Mouse (Mus musculus) liver, embryonic 16.5 days (tissue): ENCODE results near the gene Tctex1d2. TPM values are rescaled to one million over a fixed set of nuclear protein-coding genes. Genes with fewer than 3 reads are reported as not detected.

Source experiments
- ATAC-seq: fragments of 200-750 bp; cut with Nextera tagmentation; 2 replicates; pipeline ENCODE4 v1.8.0; 2017; ENCODE audit warnings: low read depth, mild to moderate bottlenecking, moderate number of reproducible peaks, moderate library complexity
- H3K27ac ChIP-seq: fragments of 300-500 bp; sonication (generic); 2 replicates; pipeline ENCODE4 v1.5.1; 2014; ENCODE audit warnings: mild to moderate bottlenecking, low read length
- H3K27me3 ChIP-seq: fragments of 300-500 bp; sonication (generic); 2 replicates; pipeline ENCODE4 v1.6.1; 2014; ENCODE audit warnings: low read depth, low read length, mixed read lengths; ENCODE audit not compliant: control insufficient read depth, insufficient read depth
- H3K36me3 ChIP-seq: fragments of 300-500 bp; sonication (generic); 2 replicates; pipeline ENCODE4 v1.6.1; 2014; ENCODE audit warnings: mild to moderate bottlenecking; ENCODE audit not compliant: control insufficient read depth, insufficient read depth
- H3K4me1 ChIP-seq: fragments of 300-500 bp; sonication (generic); 2 replicates; pipeline ENCODE4 v1.6.1; 2014; ENCODE audit warnings: low read depth, low read length, mixed read lengths; ENCODE audit not compliant: control insufficient read depth
- H3K4me2 ChIP-seq: fragments of 300-500 bp; sonication (generic); 2 replicates; pipeline ENCODE4 v1.6.1; 2014; ENCODE audit warnings: low read depth, low read length, mixed read lengths
- H3K4me3 ChIP-seq: fragments of 300-500 bp; sonication (generic); 2 replicates; pipeline ENCODE4 v1.5.1; 2014; ENCODE audit warnings: low read depth, mild to moderate bottlenecking, low read length
- H3K9ac ChIP-seq: fragments of 300-500 bp; sonication (generic); 2 replicates; pipeline ENCODE4 v1.6.1; 2014; ENCODE audit warnings: low read depth, low read length
- H3K9me3 ChIP-seq: fragments of 300-500 bp; sonication (generic); replicated peaks from 2 replicates; pipeline ENCODE4 v1.6.1; 2016; ENCODE audit warnings: low read length; ENCODE audit not compliant: control insufficient read depth
- WGBS: fragments of 180-500 bp; shearing (Covaris S2); extraction: QIAGEN DNeasy Blood & Tissue Kit; methylation state at CpG from one replicate; pipeline ENCODE4 v1.1.7; 2014; ENCODE audit not compliant: insufficient replicate concordance; 5-methylcytosine and 5-hydroxymethylcytosine counted together
- polyA plus RNA-seq: library from polyadenylated mRNA; unstranded; fragments of >200 nt; fragmentation: Nextera tagmentation; extraction: Ambion mirVana; gene quantifications from 2 replicates; pipeline ENCODE4 v1.2.1, GENCODE M21; 2015

The Tctex1d2 gene
- polyA plus RNA-seq, 1 experiment from 2014 or later, result 4.8 TPM

DNA sequence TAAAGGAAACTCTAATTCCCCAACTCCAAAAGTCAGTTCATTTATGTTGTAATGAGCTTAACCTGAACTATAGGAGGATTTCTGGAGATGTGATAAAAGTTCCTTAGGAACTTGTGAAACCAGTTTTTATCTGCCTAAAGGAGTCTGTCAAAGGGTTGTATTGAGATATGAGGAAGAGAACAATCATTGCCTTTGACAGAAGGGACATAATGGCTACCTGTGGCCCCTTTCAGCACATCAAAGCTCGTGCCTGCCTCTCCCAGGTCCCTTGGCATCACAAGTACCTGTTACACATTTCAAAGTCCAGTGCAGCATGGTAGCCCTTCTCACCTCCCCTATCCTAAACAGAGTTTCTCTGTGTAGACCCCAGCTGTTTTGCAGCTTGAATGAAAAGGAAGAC, 2.0 kb upstream of the Tctex1d2 start:
- no peak for ATAC-seq
- peaks cover 13% of the 10 kb centered on the region for H3K4me1 ChIP-seq
- H3K36me3 ChIP-seq, result no peaks in the 10 kb centered on the region
- no peak overlapping the region for H3K4me2 ChIP-seq
- H3K27me3 ChIP-seq, result no peaks in the 10 kb centered on the region
- no peak overlapping the region for H3K27ac ChIP-seq
- 67% methylated on average over 1 of the region's 1 CpGs for WGBS
- no peak overlapping the region for H3K9ac ChIP-seq
- H3K9me3 ChIP-seq, result no peaks in the 10 kb centered on the region
- H3K4me3 ChIP-seq, result no peak overlapping the region

DNA sequence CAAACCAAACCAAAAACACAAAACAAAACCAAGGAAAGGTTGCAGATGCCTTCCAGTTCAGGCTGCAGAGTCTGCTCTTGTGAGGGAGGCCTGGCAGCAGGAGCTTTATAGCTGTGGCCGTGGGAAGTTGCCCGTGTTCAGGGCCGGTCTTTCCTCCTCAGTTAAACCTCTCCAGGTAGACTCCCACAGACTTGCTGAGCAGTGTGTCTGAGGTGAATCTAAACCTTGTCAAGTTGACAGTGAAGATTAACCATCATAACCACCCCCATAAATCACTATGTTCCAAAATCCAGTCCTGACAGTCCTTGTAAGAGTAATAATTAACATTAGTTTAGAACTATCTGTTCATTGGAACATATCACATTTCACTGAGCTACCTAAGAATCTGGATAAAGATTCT, 8.0 kb downstream of the Tctex1d2 start:
- H3K27ac ChIP-seq, result no peak overlapping the region
- H3K4me2 ChIP-seq, result no peak overlapping the region
- peaks cover 13% of the 10 kb centered on the region for H3K4me1 ChIP-seq
- H3K36me3 ChIP-seq, result no peaks in the 10 kb centered on the region
- no peak for ATAC-seq
- no peaks in the 10 kb centered on the region for H3K9me3 ChIP-seq
- H3K27me3 ChIP-seq, result no peaks in the 10 kb centered on the region
- H3K9ac ChIP-seq, result no peak overlapping the region
- 77% methylated on average over 3 of the region's 3 CpGs for WGBS
- no peak overlapping the region for H3K4me3 ChIP-seq

DNA sequence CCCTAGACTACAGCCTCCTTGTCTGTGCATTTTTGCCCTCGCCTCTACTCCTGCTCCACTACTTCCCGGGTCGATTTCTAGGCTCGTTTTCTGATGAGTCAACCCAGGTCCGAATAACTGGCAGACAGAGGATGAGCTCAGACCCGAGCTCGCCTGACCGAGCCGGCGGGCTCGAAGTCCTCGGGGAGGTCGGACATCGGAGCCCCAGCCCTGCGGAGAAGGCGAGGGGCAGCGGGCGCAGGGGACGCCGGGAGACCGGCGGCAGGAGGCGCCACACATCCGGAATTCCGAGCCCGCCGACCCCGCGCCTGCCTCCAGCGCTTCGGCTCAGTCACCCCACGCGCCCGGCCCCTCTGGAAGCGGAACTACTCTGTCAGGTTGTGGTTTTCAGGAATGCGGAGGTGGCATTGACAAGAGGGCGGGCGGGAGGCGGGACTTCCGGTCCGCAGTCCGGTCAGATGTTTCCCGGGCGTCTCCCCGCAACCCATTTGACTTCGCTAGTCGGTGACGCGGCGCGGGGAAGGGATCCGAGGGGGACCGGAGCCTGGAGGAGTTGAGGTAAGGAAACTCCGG, 11.1 kb downstream of the Tctex1d2 start, which contains the start of gene Pcyt1a:
Gene Pcyt1a, plus strand, starts transcription at position 448 of the 573 bp plus-strand sequence.
- peak; percentile 94 for ATAC-seq

DNA sequence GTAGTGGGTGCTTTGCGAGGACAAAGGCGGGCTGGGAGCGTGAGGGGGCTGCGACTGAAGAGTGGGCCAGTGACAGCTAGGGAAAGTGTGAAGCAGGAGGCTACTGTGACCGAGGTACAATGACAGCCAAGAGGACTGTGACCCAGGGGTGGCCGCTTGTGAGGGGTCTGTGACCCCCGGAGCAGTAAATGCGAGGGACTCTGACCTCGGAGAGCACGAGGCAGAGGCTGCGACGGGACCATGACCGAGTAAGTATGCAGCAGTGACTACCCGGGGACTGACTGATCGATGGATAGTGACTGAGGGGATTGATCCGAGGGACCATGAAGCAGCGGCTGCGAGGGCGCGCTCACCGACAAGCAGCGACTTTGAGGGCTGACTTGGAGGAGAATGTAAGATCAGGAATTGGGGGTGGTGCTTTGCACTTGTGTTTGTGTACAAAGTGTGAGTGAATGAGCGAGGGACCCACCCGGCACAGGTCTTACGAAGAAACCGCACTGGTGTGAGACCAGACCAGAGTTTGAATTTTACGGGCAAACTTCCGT, 11.6 kb downstream of the Tctex1d2 start:
- WGBS, result 1% methylated on average over 28 of the region's 28 CpGs
- Histone ChIP-seq H3K27ac (peak overlapping the region; percentile 95), H3K36me3 (no peaks in the 10 kb centered on the region), H3K4me3 (peak overlapping the region; percentile 93), H3K4me2 (peak overlapping the region; percentile 60), H3K4me1 (peaks cover 34% of the 10 kb centered on the region), H3K9me3 (no peaks in the 10 kb centered on the region), H3K27me3 (no peaks in the 10 kb centered on the region), H3K9ac (peak overlapping the region; percentile 98)
- peak; percentile 60 for ATAC-seq

More for the DNA sequence above, 11.1 kb downstream of the Tctex1d2 start, which contains the start of gene Pcyt1a:
- Histone ChIP-seq H3K36me3 (no peaks in the 10 kb centered on the region), H3K9ac (peak within 1 kb of the TSS; percentile 98), H3K4me3 (peak within 1 kb of the TSS; percentile 93), H3K27me3 (no peaks in the 10 kb centered on the region), H3K9me3 (no peaks in the 10 kb centered on the region), H3K27ac (peak within 1 kb of the TSS; percentile 95), H3K4me1 (peaks cover 31% of the 10 kb centered on the region), H3K4me2 (peak within 1 kb of the TSS; percentile 60)
- under 1% methylated on average over 54 of the region's 54 CpGs for WGBS

DNA sequence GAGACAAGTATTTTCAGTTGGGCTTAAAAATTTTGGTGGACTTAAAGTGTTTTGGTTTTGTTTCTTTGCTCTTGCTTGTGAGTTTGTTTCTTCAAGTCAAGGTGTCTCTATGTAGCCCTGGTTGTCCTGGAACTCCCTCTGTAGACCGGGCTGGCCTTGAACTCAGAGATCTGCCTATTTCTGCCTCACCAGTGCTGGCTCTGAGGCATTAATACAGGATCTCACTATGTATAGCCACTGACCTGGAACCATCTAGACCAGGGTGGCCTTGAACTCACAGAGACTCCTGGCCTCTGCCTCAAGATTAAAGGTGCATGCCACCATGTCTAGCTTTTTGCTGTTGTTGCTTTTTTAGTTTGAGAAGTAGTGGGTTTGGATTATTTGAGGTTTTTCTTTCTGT, 12.4 kb downstream of the Tctex1d2 start:
- H3K9me3 ChIP-seq, result no peaks in the 10 kb centered on the region
- H3K27ac ChIP-seq, result peak overlapping the region; percentile 95
- no peaks in the 10 kb centered on the region for H3K27me3 ChIP-seq
- H3K4me2 ChIP-seq, result peak overlapping the region; percentile 60
- H3K4me3 ChIP-seq, result peak overlapping the region; percentile 93
- H3K9ac ChIP-seq, result peak overlapping the region; percentile 98
- 75% methylated on average over 1 of the region's 1 CpGs for WGBS
- no peaks in the 10 kb centered on the region for H3K36me3 ChIP-seq
- ATAC-seq, result no peak
- peaks cover 35% of the 10 kb centered on the region for H3K4me1 ChIP-seq

DNA sequence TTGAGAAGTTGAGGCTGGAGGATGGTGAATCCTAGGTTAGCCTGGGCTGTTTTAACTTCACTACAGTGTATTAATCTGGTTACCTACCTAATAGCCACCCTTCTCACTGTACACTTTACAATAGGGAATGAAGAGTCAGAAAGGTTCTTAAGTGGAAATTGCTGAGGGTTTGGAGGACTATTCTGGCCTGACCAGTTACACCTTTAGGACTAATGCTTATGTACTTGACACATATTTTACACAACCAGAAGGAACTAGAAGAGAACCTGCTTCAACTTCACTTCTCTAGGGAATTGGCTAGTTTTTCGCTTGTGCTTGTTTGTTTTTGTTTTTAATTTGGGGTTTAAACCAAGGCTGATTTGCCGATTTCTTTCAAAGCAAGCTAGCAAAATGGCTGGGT, 13.6 kb downstream of the Tctex1d2 start:
- H3K4me3 ChIP-seq, result 0 out of 2 replicates have a peak overlapping the region, but pooled peaks have one; percentile 5
- peaks cover 39% of the 10 kb centered on the region for H3K4me1 ChIP-seq
- no peak for ATAC-seq
- no peaks in the 10 kb centered on the region for H3K9me3 ChIP-seq
- peak overlapping the region; percentile 60 for H3K4me2 ChIP-seq
- no peaks in the 10 kb centered on the region for H3K36me3 ChIP-seq
- no peaks in the 10 kb centered on the region for H3K27me3 ChIP-seq
- H3K27ac ChIP-seq, result no peak overlapping the region; the same call in 1 of the 2 replicates
- 64% methylated on average over 2 of the region's 2 CpGs for WGBS
- H3K9ac ChIP-seq, result no peak overlapping the region

DNA sequence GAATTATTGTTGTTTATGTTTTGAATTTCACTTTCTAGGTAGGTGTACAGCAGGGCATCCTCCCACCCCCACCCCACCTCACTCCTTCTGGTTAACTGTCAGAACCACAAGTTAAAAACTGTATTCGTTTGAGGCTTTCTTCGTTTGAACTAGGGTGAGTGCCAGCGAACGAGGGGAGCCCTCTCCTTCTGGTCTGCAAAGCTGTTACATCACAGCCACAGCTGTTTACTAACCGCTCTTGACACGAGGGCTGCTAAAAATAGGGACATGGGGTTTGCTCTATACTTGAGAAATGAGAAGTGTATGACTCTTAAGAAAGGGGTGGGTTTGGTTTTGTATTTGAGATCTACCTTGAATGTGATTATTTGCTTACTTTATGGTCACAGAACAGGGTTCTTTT, 14.6 kb downstream of the Tctex1d2 start:
- 9% methylated on average over 6 of the region's 6 CpGs for WGBS

DNA sequence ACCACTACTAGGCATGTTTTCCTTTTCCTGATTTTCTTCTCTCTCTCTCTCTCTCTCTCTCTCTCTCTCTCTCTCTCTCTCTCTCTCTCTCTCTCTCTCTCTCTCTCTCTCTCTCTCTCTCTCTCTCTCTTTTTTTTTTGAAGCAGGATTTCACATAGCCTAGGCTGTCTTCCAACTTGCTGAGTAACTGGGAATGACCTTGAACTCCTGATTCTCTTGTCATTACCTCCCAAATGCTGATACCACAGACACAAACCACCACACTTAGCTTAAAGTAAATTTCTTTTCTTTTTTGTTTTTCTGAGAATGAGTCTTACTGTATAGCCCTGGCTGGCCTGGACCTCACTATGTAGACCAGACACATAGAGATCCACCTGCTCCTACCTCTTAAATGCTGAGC, 15.2 kb downstream of the Tctex1d2 start:
- no peak for ATAC-seq
- Histone ChIP-seq H3K9me3 (no peaks in the 10 kb centered on the region), H3K4me2 (no peak overlapping the region), H3K36me3 (no peaks in the 10 kb centered on the region), H3K4me3 (no peak overlapping the region), H3K4me1 (peaks cover 35% of the 10 kb centered on the region), H3K9ac (no peak overlapping the region), H3K27ac (0 out of 2 replicates have a peak overlapping the region, but pooled peaks have one; percentile 37), H3K27me3 (no peaks in the 10 kb centered on the region)

More for the DNA sequence above, 14.6 kb downstream of the Tctex1d2 start:
- Histone ChIP-seq H3K36me3 (no peaks in the 10 kb centered on the region), H3K4me3 (no peak overlapping the region), H3K9ac (peak overlapping the region; percentile 17; the same call in 1 of the 2 replicates), H3K4me1 (peaks cover 39% of the 10 kb centered on the region), H3K4me2 (peak overlapping the region; percentile 38), H3K27ac (no peak overlapping the region), H3K9me3 (no peaks in the 10 kb centered on the region), H3K27me3 (no peaks in the 10 kb centered on the region)
- no peak for ATAC-seq

DNA sequence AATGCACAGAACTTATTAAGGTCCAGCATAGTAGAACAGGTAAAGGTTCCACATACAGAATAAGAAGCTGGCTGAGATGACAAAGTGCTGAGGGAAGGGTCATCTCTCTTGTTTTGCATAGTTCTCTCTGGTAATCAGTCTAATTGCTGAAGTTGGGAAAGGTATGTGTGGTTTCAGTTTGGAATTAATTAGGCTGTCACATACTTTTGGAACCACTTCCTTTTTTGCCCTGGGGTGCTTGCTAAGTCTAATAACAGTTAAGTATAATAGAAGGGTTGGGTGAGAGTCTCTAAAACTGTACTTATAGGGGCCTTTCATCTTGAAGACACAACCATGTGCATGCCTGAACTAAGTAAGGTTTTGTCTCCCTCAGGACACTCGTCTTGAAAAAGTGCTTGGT, 17.2 kb downstream of the Tctex1d2 start:
- ATAC-seq, result no peak
- H3K36me3 ChIP-seq, result peaks cover 6% of the 10 kb centered on the region
- no peak overlapping the region for H3K9ac ChIP-seq
- no peak overlapping the region for H3K27ac ChIP-seq
- H3K4me3 ChIP-seq, result no peak overlapping the region
- WGBS, result 50% methylated on average over 1 of the region's 1 CpGs
- H3K4me1 ChIP-seq, result peaks cover 36% of the 10 kb centered on the region
- no peak overlapping the region for H3K4me2 ChIP-seq
- H3K27me3 ChIP-seq, result no peaks in the 10 kb centered on the region
- H3K9me3 ChIP-seq, result no peaks in the 10 kb centered on the region
